ENCODE assay signal across 8 mouse cellular contexts in genomic region chr17:83861444-83862133, GRCm38 (mm10). TPM values are rescaled to one million over a fixed set of nuclear protein-coding genes. Genes with fewer than 3 reads are reported as not detected.
DNase-seq lines count a peak whose midpoint lies in the region; ATAC-seq and TF ChIP-seq lines count a peak whose summit lies in the region.

No protein-coding gene starts in this region.

- no peak; the same call in 1 of the 2 replicates for TF ChIP-seq CTCF in liver, embryonic 14.5 days (IDR thresholded peaks at IDR 0.05; ENCODE audit: low read depth)
- peak; percentile 17; the same call in 1 of the 2 replicates for TF ChIP-seq CTCF in stomach, postnatal 0 days (IDR thresholded peaks at IDR 0.05; ENCODE audit: low read depth)

- TF ChIP-seq EP300 in liver, embryonic 14.5 days (IDR thresholded peaks at IDR 0.05; ENCODE audit: low read depth), result no peak; the same call in 1 of the 2 replicates
- TF ChIP-seq EP300 in stomach, postnatal 0 days (optimal IDR thresholded peaks at IDR 0.05), result no peak

- peak; percentile 93 for ATAC-seq in heart, embryonic 15.5 days (replicated peaks; ENCODE audit: insufficient number of reproducible peaks, insufficient read depth, low FRiP score, low read depth)
- ATAC-seq in liver, embryonic 14.5 days (ENCODE audit: insufficient read depth), result peak; percentile 88
- peak; percentile 92 for ATAC-seq in neural tube, embryonic 11.5 days (ENCODE audit: insufficient read depth, low FRiP score, low TSS enrichment)
- ATAC-seq in stomach, postnatal 0 days (ENCODE audit: low FRiP score, low TSS enrichment), result peak; percentile 94

- peak overlapping the region; percentile 76 for H3K4me2 ChIP-seq in heart, embryonic 15.5 days
- peak overlapping the region; percentile 98 for H3K4me2 ChIP-seq in liver, embryonic 14.5 days (ENCODE audit: low read depth)
- H3K4me2 ChIP-seq in neural tube, embryonic 11.5 days (ENCODE audit: low read depth), result peak overlapping the region; percentile 80
- peak overlapping the region; percentile 77 for H3K4me2 ChIP-seq in stomach, postnatal 0 days (replicated peaks; ENCODE audit: low read depth)

- under 1% methylated on average over 62 of the region's 62 CpGs for WGBS in heart, embryonic 15.5 days
- under 1% methylated on average over 62 of the region's 62 CpGs for WGBS in liver, embryonic 14.5 days (ENCODE audit: insufficient replicate concordance)
- under 1% methylated on average over 62 of the region's 62 CpGs for WGBS in neural tube, embryonic 11.5 days
- WGBS in stomach, postnatal 0 days, result under 1% methylated on average over 53 of the region's 62 CpGs

- H3K9me3 ChIP-seq in heart, embryonic 15.5 days (replicated peaks), result no peaks in the 10 kb centered on the region
- no peaks in the 10 kb centered on the region for H3K9me3 ChIP-seq in liver, embryonic 14.5 days (ENCODE audit: control insufficient read depth, low read length)
- no peaks in the 10 kb centered on the region for H3K9me3 ChIP-seq in neural tube, embryonic 11.5 days (ENCODE audit: control insufficient read depth, low read length)
- H3K9me3 ChIP-seq in stomach, postnatal 0 days (ENCODE audit: control insufficient read depth, low read length), result no peaks in the 10 kb centered on the region

- H3K27ac ChIP-seq in brown adipose tissue, adult 24 weeks (replicated peaks; ENCODE audit: low read depth, low read length), result peak overlapping the region; percentile 95
- H3K27ac ChIP-seq in heart, embryonic 15.5 days, result peak overlapping the region; percentile 89
- H3K27ac ChIP-seq in liver, embryonic 14.5 days, result peak overlapping the region; percentile 38
- H3K27ac ChIP-seq in neural tube, embryonic 11.5 days (ENCODE audit: low read depth, low read length), result peak overlapping the region; percentile 68
- peak overlapping the region; percentile 91 for H3K27ac ChIP-seq in stomach, postnatal 0 days (replicated peaks)

- H3K4me1 ChIP-seq in brown adipose tissue, adult 24 weeks (ENCODE audit: control insufficient read depth, insufficient read depth, insufficient read length, low read length), result no peaks in the 10 kb centered on the region
- peaks cover 7% of the 10 kb centered on the region for H3K4me1 ChIP-seq in heart, embryonic 15.5 days (replicated peaks)
- H3K4me1 ChIP-seq in liver, embryonic 14.5 days (replicated peaks; ENCODE audit: control insufficient read depth in 2 of 2, insufficient read depth in 2 of 2, low read length in 1 of 2), result peaks cover 21 to 34% of the 10 kb centered on the region in 2 experiments
- no peaks in the 10 kb centered on the region for H3K4me1 ChIP-seq in neural tube, embryonic 11.5 days (ENCODE audit: control insufficient read depth, insufficient read depth, low read length)
- H3K4me1 ChIP-seq in stomach, postnatal 0 days (replicated peaks; ENCODE audit: control insufficient read depth, insufficient read depth), result no peaks in the 10 kb centered on the region

- H3K9ac ChIP-seq in heart, embryonic 15.5 days, result peak overlapping the region; percentile 88
- peak overlapping the region; percentile 49 for H3K9ac ChIP-seq in liver, embryonic 14.5 days (replicated peaks)
- H3K9ac ChIP-seq in neural tube, embryonic 11.5 days (ENCODE audit: low read length), result peak overlapping the region; percentile 56
- H3K9ac ChIP-seq in stomach, postnatal 0 days (ENCODE audit: low read length), result peak overlapping the region; percentile 83

- DNase-seq in CD4-positive, CD25-positive, alpha-beta regulatory T cell, adult 2 months (ENCODE audit: low read depth, low spot score), result peak; percentile 96
- DNase-seq in fibroblast of lung, adult 2 months (ENCODE audit: low read depth), result peak; percentile 89
- DNase-seq in kidney, postnatal 25 days, result peak; percentile 95 to 96
- DNase-seq in liver, embryonic 14.5 days (ENCODE audit: low read depth in 3 of 3, low spot score in 3 of 3), result peak; percentile 83 to 86 (median 84)
- peak; percentile 98 for DNase-seq in neural tube, embryonic 11.5 days (ENCODE audit: low spot score)
- DNase-seq in stomach, postnatal 0 days (ENCODE audit: low spot score), result peak; percentile 96

- peak overlapping the region; percentile 88 for H3K4me3 ChIP-seq in brown adipose tissue, adult 24 weeks (ENCODE audit: insufficient read depth, low read depth, low read length)
- H3K4me3 ChIP-seq in heart, embryonic 15.5 days, result peak overlapping the region; percentile 87
- peak overlapping the region; percentile 58 to 78 for H3K4me3 ChIP-seq in liver, embryonic 14.5 days (ENCODE audit: insufficient read depth in 1 of 2, low read depth in 2 of 2, low read length in 2 of 2)
- H3K4me3 ChIP-seq in neural tube, embryonic 11.5 days (ENCODE audit: low read depth, low read length), result peak overlapping the region; percentile 68
- H3K4me3 ChIP-seq in stomach, postnatal 0 days (ENCODE audit: low read depth, low read length), result peak overlapping the region; percentile 73

- H3K27me3 ChIP-seq in heart, embryonic 15.5 days, result 0 out of 2 replicates have a peak, but pooled peaks cover 3% of the 10 kb centered on the region
- H3K27me3 ChIP-seq in liver, embryonic 14.5 days (ENCODE audit: control insufficient read depth, insufficient read depth, low read length), result peaks cover 2% of the 10 kb centered on the region; the same call in 1 of the 2 replicates
- H3K27me3 ChIP-seq in neural tube, embryonic 11.5 days (ENCODE audit: control insufficient read depth, insufficient read depth, low read length), result no peaks in the 10 kb centered on the region
- no peaks in the 10 kb centered on the region for H3K27me3 ChIP-seq in stomach, postnatal 0 days (ENCODE audit: control insufficient read depth, insufficient read depth, low read length)

- H3K36me3 ChIP-seq in heart, embryonic 15.5 days, result no peaks in the 10 kb centered on the region
- no peaks in the 10 kb centered on the region for H3K36me3 ChIP-seq in liver, embryonic 14.5 days (replicated peaks; ENCODE audit: control insufficient read depth, insufficient read depth, low read depth)
- no peaks in the 10 kb centered on the region for H3K36me3 ChIP-seq in neural tube, embryonic 11.5 days (ENCODE audit: control insufficient read depth, insufficient read depth, low read length)
- H3K36me3 ChIP-seq in stomach, postnatal 0 days (ENCODE audit: control insufficient read depth, insufficient read depth, low read length), result no peaks in the 10 kb centered on the region

RNA-seq across cellular contexts. Expression of gene Haao, which starts 13.8 kb away (rescaled TPM):
- polyA plus RNA-seq in brown adipose tissue, adult 24 weeks (2012; ENCODE audit: insufficient read depth, insufficient read length, missing spikeins), result not detected in 2 replicates
- polyA plus RNA-seq in heart, embryonic 15.5 days (2015; fragmentation: Nextera tagmentation; extraction: Ambion mirVana), result 0.25 and 2.0 TPM in 2 replicates
- polyA plus RNA-seq in liver, embryonic 14.5 days (2012; rRNA removed), result 14.2 and 19.6 TPM in 2 replicates
- 30.5 and 33.3 TPM in 2 replicates for polyA plus RNA-seq in liver, embryonic 14.5 days (2014; fragmentation: Nextera tagmentation; extraction: Ambion mirVana)
- not detected in 2 replicates for polyA plus RNA-seq in neural tube, embryonic 11.5 days (2014; fragmentation: Nextera tagmentation; extraction: Ambion mirVana)
- polyA plus RNA-seq in stomach, postnatal 0 days (2015; fragmentation: Nextera tagmentation; extraction: Ambion mirVana), result 0.13 and 0.36 TPM in 2 replicates

Comparison
In these comparisons a context has a peak if more than half of its experiments do, and no peak if none do; other contexts are left out.
1. Peak in every context shown above with its lines: DNase-seq, ATAC-seq, H3K4me3 ChIP-seq and H3K27ac ChIP-seq.
2. H3K27ac ChIP-seq: peak in every context shown above with its lines; median percentile 95 in brown adipose tissue, adult 24 weeks; 91 in stomach, postnatal 0 days; 89 in heart, embryonic 15.5 days; 68 in neural tube, embryonic 11.5 days; 38 in liver, embryonic 14.5 days.